ENCODE assay signal across 8 mouse cellular contexts in the genomic region with DNA sequence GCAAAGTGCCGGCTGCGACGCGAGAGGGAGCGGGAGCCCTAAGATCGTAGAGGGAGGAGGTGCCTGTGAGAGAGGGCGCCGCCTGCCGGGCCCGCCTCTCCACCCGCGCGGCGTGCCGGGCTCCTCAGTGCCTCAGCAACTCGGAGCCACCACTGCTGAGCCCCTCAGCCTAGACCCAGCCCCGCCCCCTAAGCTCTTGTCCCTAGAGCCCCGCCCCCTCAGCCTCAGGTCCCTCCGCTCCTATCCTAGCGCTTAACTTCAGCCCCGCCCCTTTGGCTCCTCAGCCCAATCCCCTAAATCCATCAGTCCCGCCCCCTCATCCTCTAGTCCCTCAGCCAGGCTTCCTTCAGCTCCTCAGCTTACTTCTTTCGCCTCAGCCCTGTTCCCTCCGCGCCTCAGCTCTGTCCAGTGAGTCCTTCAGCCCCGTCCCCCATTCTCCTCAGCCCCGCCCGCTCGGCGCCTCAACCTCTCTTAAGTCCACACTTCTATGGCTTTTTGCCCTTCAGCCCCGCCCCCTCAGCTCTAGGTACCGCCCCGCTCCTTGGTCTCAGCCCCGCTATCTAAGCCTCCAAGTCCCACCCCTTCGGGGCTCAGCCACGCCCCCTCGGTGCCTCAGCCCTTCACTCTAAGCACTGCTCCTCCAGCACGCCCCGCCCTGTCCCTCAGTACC. TPM values are rescaled to one million over a fixed set of nuclear protein-coding genes. Genes with fewer than 3 reads are reported as not detected.
DNase-seq lines count a peak whose midpoint lies in the region; ATAC-seq and TF ChIP-seq lines count a peak whose summit lies in the region.

Gene Iqsec1 (minus strand): TSS at position 38 of the 670 bp plus-strand sequence.

- H3K4me2 ChIP-seq in heart, embryonic 14.5 days (ENCODE audit: low read length) = peak within 1 kb of the TSS; percentile 97
- H3K4me2 ChIP-seq in liver, embryonic 11.5 days = peak within 1 kb of the TSS; percentile 100
- H3K4me2 ChIP-seq in myocyte (ENCODE audit: low read depth) = peak within 1 kb of the TSS; percentile 45

- peak within 1 kb of the TSS; percentile 75 for H3K4me3 ChIP-seq in forebrain, embryonic 10.5 days
- H3K4me3 ChIP-seq in heart, embryonic 14.5 days (ENCODE audit: control insufficient read depth in 1 of 2, insufficient read depth in 1 of 2, low read depth in 1 of 2, low read length in 2 of 2) = peak within 1 kb of the TSS; percentile 77 to 79
- H3K4me3 ChIP-seq in liver, embryonic 11.5 days (ENCODE audit: low read depth, low read length) = peak within 1 kb of the TSS; percentile 82
- no peak within 1 kb of the TSS for H3K4me3 ChIP-seq in myocyte

- no peak for TF ChIP-seq POLR2A in myocyte (IDR thresholded peaks at IDR 0.05; ENCODE audit: insufficient read length, low read depth)

- DNase-seq in c-Kit-positive CD71-negative TER-119-negative erythroid progenitor cells, embryonic 14.5 days (ENCODE audit: low read depth) = peak; percentile 96
- DNase-seq in forebrain, embryonic 10.5 days (ENCODE audit: extremely low spot score, low spot score) = peak; percentile 97
- DNase-seq in kidney, postnatal 10 days = peak; percentile 97
- peak; percentile 96 for DNase-seq in liver, embryonic 11.5 days (ENCODE audit: low spot score)
- DNase-seq in spleen, postnatal 4 days (ENCODE audit: low spot score in 2 of 2) = peak; percentile 85 to 87

- WGBS in forebrain, embryonic 10.5 days = under 1% methylated on average over 39 of the region's 39 CpGs
- 2% methylated on average over 23 of the region's 39 CpGs for WGBS in heart, embryonic 14.5 days
- 1% methylated on average over 39 of the region's 39 CpGs for WGBS in liver, embryonic 11.5 days

- H3K27ac ChIP-seq in forebrain, embryonic 10.5 days = peak within 1 kb of the TSS; percentile 86
- H3K27ac ChIP-seq in heart, embryonic 14.5 days (replicated peaks in 1 of 2; ENCODE audit: control insufficient read depth in 1 of 2, insufficient read depth in 1 of 2, low read depth in 2 of 2, low read length in 2 of 2) = peak within 1 kb of the TSS; percentile 26 to 77; a peak in 3 of 4 replicates
- H3K27ac ChIP-seq in liver, embryonic 11.5 days (ENCODE audit: low read depth, low read length) = peak within 1 kb of the TSS; percentile 28

- peaks cover 46% of the 10 kb centered on the region for H3K4me1 ChIP-seq in forebrain, embryonic 10.5 days
- H3K4me1 ChIP-seq in heart, embryonic 14.5 days (ENCODE audit: control insufficient read depth in 2 of 2, insufficient read depth in 2 of 2, low read length in 2 of 2) = peaks cover 15 to 37% of the 10 kb centered on the region in 2 experiments
- peaks cover 18% of the 10 kb centered on the region for H3K4me1 ChIP-seq in liver, embryonic 11.5 days (replicated peaks; ENCODE audit: control insufficient read depth, insufficient read depth, low read length)

- peak; percentile 67 for ATAC-seq in CD4-positive, CD25-positive, alpha-beta regulatory T cell, adult 4 months
- ATAC-seq in heart, embryonic 14.5 days (ENCODE audit: insufficient number of reproducible peaks, insufficient read depth, low FRiP score, low read depth) = peak; percentile 92
- ATAC-seq in liver, embryonic 11.5 days (replicated peaks; ENCODE audit: low FRiP score) = peak; percentile 97

- peak within 1 kb of the TSS; percentile 3 for H3ac ChIP-seq in myocyte (ENCODE audit: control insufficient read depth, insufficient read length)

- peak within 1 kb of the TSS; percentile 89 for H3K9ac ChIP-seq in heart, embryonic 14.5 days (ENCODE audit: low read length)
- H3K9ac ChIP-seq in liver, embryonic 11.5 days (ENCODE audit: low read depth, low read length) = peak within 1 kb of the TSS; percentile 75

- H3K36me3 ChIP-seq in forebrain, embryonic 10.5 days (replicated peaks) = no peaks in the 10 kb centered on the region
- no peaks in the 10 kb centered on the region for H3K36me3 ChIP-seq in heart, embryonic 14.5 days (ENCODE audit: control insufficient read depth, insufficient read depth, low read length)
- H3K36me3 ChIP-seq in liver, embryonic 11.5 days (ENCODE audit: control insufficient read depth, insufficient read depth, low read length) = no peaks in the 10 kb centered on the region
- no peaks in the 10 kb centered on the region for H3K36me3 ChIP-seq in myocyte (ENCODE audit: control insufficient read depth, insufficient read depth)

- H3K9me3 ChIP-seq in forebrain, embryonic 10.5 days = peaks cover 22% of the 10 kb centered on the region; the same call in 1 of the 2 replicates
- peaks cover 11% of the 10 kb centered on the region for H3K9me3 ChIP-seq in heart, embryonic 14.5 days (ENCODE audit: control insufficient read depth, low read length)
- no peaks in the 10 kb centered on the region; the same call in 1 of the 2 replicates for H3K9me3 ChIP-seq in liver, embryonic 11.5 days (ENCODE audit: control insufficient read depth, low read length)

- H3K79me2 ChIP-seq in myocyte (ENCODE audit: control insufficient read depth, insufficient read depth) = no peaks in the 10 kb centered on the region

- H3K27me3 ChIP-seq in forebrain, embryonic 10.5 days (ENCODE audit: poor library complexity, severe bottlenecking) = peaks cover 37% of the 10 kb centered on the region
- no peaks in the 10 kb centered on the region for H3K27me3 ChIP-seq in heart, embryonic 14.5 days (ENCODE audit: control insufficient read depth, insufficient read depth, low read length)
- H3K27me3 ChIP-seq in liver, embryonic 11.5 days (replicated peaks; ENCODE audit: control insufficient read depth, insufficient read depth, low read length) = peaks cover 14% of the 10 kb centered on the region
- peaks cover 30% of the 10 kb centered on the region for H3K27me3 ChIP-seq in myocyte (ENCODE audit: control insufficient read depth, insufficient read depth, insufficient read length)

TF ChIP-seq in myocyte, 11 proteins besides CTCF, POLR2A, EP300 and RAD21:
- TF ChIP-seq MAX (IDR thresholded peaks at IDR 0.05; ENCODE audit: low read depth) (no peak), REST (IDR thresholded peaks at IDR 0.05; ENCODE audit: insufficient read depth, insufficient read length) (no peak), MYOG (IDR thresholded peaks at IDR 0.05; ENCODE audit: control insufficient read depth in 1 of 3, insufficient read depth in 1 of 3, insufficient read length in 2 of 3, low read depth in 2 of 3) (no peak), POLR2AphosphoS2 (IDR thresholded peaks at IDR 0.05; ENCODE audit: insufficient read length, low read depth) (no peak), E2F4 (IDR thresholded peaks at IDR 0.05; ENCODE audit: insufficient read depth) (no peak), TCF12 (IDR thresholded peaks at IDR 0.05; ENCODE audit: insufficient read depth, poor library complexity, severe bottlenecking) (no peak), MYOD1 (IDR thresholded peaks at IDR 0.05; ENCODE audit: control insufficient read depth in 1 of 3, insufficient read length in 2 of 3, low read depth in 2 of 3) (no peak), SRF (IDR thresholded peaks at IDR 0.05; ENCODE audit: control insufficient read depth, insufficient read length, low read depth) (no peak), CEBPB (IDR thresholded peaks at IDR 0.05; ENCODE audit: insufficient read depth, poor library complexity, severe bottlenecking) (no peak), TCF3 (IDR thresholded peaks at IDR 0.05; ENCODE audit: insufficient read length, low read depth) (no peak), USF1 (IDR thresholded peaks at IDR 0.05; ENCODE audit: low read depth) (no peak)
TF ChIP-seq in myocyte: peak in this region for 0.

RNA-seq across cellular contexts. Expression of gene Iqsec1, which starts in this region (rescaled TPM):
- polyA plus RNA-seq in CD4-positive, CD25-positive, alpha-beta regulatory T cell, adult 4 months (2017; shearing (Covaris generic)) = 1 to 10 TPM; 6.6 to 8.9 TPM
- 7.4 and 8.7 TPM in 2 replicates for polyA plus RNA-seq in forebrain, embryonic 10.5 days (2016; fragmentation: Nextera tagmentation; extraction: Ambion mirVana)
- 24.1 and 28.6 TPM in 2 replicates for polyA plus RNA-seq in heart, embryonic 14.5 days (2014; fragmentation: Nextera tagmentation; extraction: Ambion mirVana)
- 5.6 and 9.1 TPM in 2 replicates for polyA plus RNA-seq in liver, embryonic 11.5 days (2014; fragmentation: Nextera tagmentation; extraction: Ambion mirVana)
- 43.4 TPM for polyA plus RNA-seq in myocyte (2012; fragmentation: generic; extraction: Trizol)

Comparison
In these comparisons a context has a peak if more than half of its experiments do, and no peak if none do; other contexts are left out.
1. H3K27ac ChIP-seq: peak in every context shown above with its lines; median percentile 86 in forebrain, embryonic 10.5 days; 52 in heart, embryonic 14.5 days; 28 in liver, embryonic 11.5 days.
2. H3K4me2 ChIP-seq: peak in every context shown above with its lines; median percentile 100 in liver, embryonic 11.5 days; 97 in heart, embryonic 14.5 days; 45 in myocyte.